Mouse (Mus musculus) ovary, adult 10 weeks (tissue): ENCODE data around the gene Sptbn2. TPM values are rescaled to one million over a fixed set of nuclear protein-coding genes. Genes with fewer than 3 reads are reported as not detected.

Source experiments
- polyA plus RNA-seq: library from polyadenylated mRNA; stranded (reverse); fragments of 350-450 nt; fragmentation: Illumina TruSeq; extraction: RNeasy Lipid Tissue Mini Kit (QIAGEN cat#74804); gene quantifications from one replicate; pipeline ENCODE4 v1.2.3, GENCODE M21; 2014

The Sptbn2 gene
- not detected for polyA plus RNA-seq

DNA sequence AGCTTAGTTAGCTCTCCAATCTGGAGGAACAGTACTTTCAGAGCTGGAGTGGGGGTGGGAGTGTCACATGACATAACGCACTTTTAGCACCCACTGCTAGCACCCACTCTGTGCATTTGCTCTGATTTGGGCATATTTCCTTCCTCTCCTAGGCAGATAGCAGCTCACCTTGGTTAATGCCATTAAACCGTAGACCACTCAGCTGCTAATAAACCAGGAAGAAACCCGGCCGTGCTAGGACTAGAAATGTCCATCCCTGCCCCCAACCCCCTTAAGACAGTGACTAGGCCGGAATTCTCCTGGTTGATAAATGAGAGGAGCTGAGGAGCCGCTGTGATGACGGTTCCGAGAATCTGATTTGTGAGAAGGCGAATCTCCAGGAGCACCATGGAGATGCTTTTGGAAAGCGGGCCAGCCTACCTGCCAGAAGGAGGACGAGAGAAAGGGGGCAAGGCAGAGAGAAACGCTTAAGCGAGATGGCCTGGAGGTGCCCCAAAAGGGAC, at the start of gene Sptbn2:
TSS of gene Sptbn2 (plus strand) at position 70 of the 503 bp plus-strand sequence.

DNA sequence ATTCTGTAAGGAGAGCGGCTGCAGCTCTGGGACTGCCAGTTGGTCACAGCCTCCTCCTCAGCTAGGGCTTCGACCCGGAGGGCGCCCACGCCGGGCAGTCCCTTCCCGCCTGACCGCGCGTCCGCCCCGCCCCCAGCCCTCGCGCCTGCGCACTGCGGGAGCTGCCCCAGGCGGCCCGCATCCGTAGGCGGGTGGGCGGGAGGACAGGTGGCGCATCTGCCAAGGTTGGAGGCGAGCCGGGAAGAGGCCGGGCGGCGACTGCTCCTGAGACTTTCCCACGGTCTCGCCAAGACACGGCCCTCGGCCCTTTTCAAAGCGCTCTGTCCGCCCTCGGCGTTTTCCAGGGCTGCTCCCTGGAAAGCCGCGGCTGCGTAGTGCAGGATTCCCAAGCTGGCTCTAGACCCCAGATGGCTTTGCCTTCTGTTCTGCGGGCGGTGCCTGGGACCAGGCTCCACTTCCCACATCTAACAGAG, 12.7 kb upstream of the Sptbn2 start, which contains the start of gene Gm960:
TSS of gene Gm960 (minus strand) at position 464 of the 473 bp plus-strand sequence.

DNA sequence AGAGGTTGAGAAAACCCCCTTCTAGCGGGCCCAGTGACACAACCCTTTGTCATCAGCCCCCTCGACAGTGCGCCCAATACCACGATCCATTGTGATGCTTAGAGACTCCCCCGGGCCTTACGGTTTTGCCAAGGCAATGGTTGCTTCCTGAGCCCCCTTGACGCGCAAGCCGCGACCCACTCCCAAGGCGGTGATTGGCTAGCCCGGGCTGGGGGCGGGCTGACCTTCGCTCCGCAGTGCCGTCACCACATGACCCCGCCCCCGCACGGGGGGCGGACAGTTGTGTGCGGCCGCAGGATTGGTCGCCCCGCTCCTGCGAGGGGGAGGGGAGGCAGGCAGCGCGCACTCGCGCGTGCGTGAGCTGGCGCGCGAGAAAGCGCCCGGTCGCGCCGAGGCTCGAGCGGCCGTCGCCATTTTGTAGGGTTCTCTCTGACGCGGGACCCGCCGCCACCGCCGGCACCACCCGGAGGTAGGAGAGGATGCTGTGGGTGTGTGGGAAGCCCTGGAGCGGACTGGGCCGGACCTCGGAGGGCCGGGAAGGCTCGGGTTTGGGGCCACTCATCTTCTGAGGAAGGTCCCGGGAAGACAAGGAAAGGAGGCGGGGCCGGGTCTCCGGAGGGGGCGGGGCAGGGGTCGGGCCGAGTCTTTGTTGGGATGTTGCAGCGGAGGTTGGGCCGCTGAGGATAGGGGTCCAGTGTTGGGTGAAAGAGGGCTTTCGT, 45.4 kb downstream of the Sptbn2 start, which contains the start of gene Rbm4b:
TSS of gene Rbm4b (plus strand) at position 305 of the 719 bp plus-strand sequence.

DNA sequence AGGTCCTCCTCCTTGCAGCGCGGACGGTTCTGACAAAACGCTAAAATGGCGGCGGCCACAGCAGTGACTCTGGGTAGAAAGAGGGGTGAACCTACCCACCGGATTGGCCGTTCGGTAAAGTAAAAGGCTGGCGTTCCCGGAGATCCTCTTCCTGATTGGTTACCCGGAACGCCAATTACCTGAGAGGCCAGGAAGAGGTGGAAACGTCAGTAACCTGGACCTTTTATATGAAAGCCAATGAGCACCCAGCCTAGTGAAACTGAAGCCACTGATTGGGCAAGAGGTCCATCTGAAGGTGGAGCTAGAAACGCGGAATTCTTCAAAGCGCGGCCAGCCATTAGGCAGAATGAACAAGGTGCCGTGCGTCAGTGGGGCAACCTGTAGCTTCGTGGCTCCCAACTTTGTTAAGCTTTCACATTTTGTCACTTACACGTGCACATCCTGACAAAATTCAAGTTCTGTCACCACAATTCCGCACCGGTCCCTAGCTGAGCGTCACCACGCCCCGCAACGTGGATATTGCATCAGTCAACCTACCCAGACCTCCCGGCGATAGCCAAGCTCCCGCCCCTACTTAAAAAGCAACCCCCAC, 83.0 kb downstream of the Sptbn2 start, which contains the start of gene Rbm4:
TSS of gene Rbm4 (minus strand) at position 71 of the 592 bp plus-strand sequence.

Other genes with a start within 250 kb of the Sptbn2 start
- gene Syt12, start 233.7 kb upstream of the Sptbn2 start, polyA plus RNA-seq = 0.17 TPM
- gene 2010003K11Rik, start 212.6 kb upstream of the Sptbn2 start, polyA plus RNA-seq = not detected
- 0.43 TPM for gene Pcx, start 200.7 kb upstream of the Sptbn2 start, polyA plus RNA-seq
- not detected for gene Lrfn4, start 95.5 kb upstream of the Sptbn2 start, polyA plus RNA-seq
- gene Rce1, start 85.5 kb upstream of the Sptbn2 start, polyA plus RNA-seq = 2.7 TPM
- gene Gm960, start 12.5 kb upstream of the Sptbn2 start, polyA plus RNA-seq = not detected
- 19.5 TPM for gene Rbm4b, start 45.3 kb downstream of the Sptbn2 start, polyA plus RNA-seq
- 14.7 TPM for gene Rbm4, start 82.7 kb downstream of the Sptbn2 start, polyA plus RNA-seq
- 1.7 TPM for gene Gm21992, start 100.4 kb downstream of the Sptbn2 start, polyA plus RNA-seq
- 8.6 TPM for gene Rbm14, start 100.5 kb downstream of the Sptbn2 start, polyA plus RNA-seq
- not detected for gene Ccs, start 128.2 kb downstream of the Sptbn2 start, polyA plus RNA-seq
- gene Ccdc87, start 128.2 kb downstream of the Sptbn2 start, polyA plus RNA-seq = 0.46 TPM
- gene Ctsf, start 144.0 kb downstream of the Sptbn2 start, polyA plus RNA-seq = 35.5 TPM
- 0.20 TPM for gene Actn3, start 166.7 kb downstream of the Sptbn2 start, polyA plus RNA-seq
- gene Zdhhc24, start 167.5 kb downstream of the Sptbn2 start, polyA plus RNA-seq = 19.7 TPM
- 5.8 TPM for gene Bbs1, start 195.5 kb downstream of the Sptbn2 start, polyA plus RNA-seq
- gene Dpp3, start 217.1 kb downstream of the Sptbn2 start, polyA plus RNA-seq = 1.7 TPM
- 1.8 TPM for gene Peli3, start 232.0 kb downstream of the Sptbn2 start, polyA plus RNA-seq